Mouse (Mus musculus) Patski (cell line): ENCODE results near the gene Kcnq5. TPM values are rescaled to one million over a fixed set of nuclear protein-coding genes. Genes with fewer than 3 reads are reported as not detected.

Experiments
- ATAC-seq: fragments of 100-300 bp; one replicate; pipeline ENCODE4 v1.8.0; 2021
- CTCF ChIA-PET: fragments of 350-600 bp; sonication (Branson Sonifier 250); formaldehyde crosslinking; loops from one replicate; lab custom pipeline; 2022; ENCODE audit warnings: inconsistent platforms; lab: Charles Lee
- POLR2A ChIA-PET: fragments of 350-600 bp; sonication (Branson Sonifier 250); formaldehyde crosslinking; loops from one replicate; lab custom pipeline; 2022; ENCODE audit warnings: antibody characterized with exemption, inconsistent platforms; lab: Charles Lee
- DNase-seq: peaks from one replicate; pipeline ENCODE4 v3.0.0-alpha.2; 2011; ENCODE audit warnings: low read depth, low spot score
- H3K27me3 ChIP-seq: fragments of 371-371 bp; one replicate; pipeline ENCODE4 v1.5.1; 2021
- CTCF ChIP-seq: fragments of 100-300 bp; IDR thresholded peaks from one replicate; pipeline ENCODE4 v1.5.1; 2021
- in situ Hi-C: fragments of 300-500 bp; cut with MboI; formaldehyde crosslinking; loops from 3 replicates; pipeline ENCODE4 v1.11.1; 2018; ENCODE audit warnings: low pct_unique_long_range_greater_than_20kb, mixed read lengths
- polyA plus RNA-seq: library from polyadenylated mRNA; unstranded; gene quantifications from one replicate; pipeline ENCODE4 v1.2.3, GENCODE M21; 2021

The Kcnq5 gene
- polyA plus RNA-seq, 1 experiment from 2014 or later = 0.95 TPM

DNA sequence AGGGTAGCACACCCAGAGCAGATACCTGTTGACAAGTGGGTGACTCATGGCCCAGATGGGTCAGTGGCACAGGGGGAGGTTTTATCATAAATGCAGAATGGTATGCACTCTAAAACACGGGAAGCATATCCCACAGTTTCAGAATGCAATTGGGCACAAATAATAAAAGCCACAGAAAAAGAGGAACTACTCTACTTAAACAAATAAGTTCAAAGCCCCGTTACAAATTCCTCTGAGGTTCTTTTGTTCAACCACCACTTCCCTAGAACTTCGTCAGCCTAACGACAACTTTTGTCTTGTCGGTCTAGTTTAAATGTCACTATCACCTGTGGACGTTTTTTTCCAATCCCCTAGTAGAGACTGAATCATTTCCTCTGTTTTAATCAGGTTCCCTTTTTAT is 407.1 kb downstream of the Kcnq5 start:
- ATAC-seq (no peak), DNase-seq (no peak)
- in situ Hi-C loops = no loop called here
- TF ChIP-seq CTCF = no peak
- H3K27me3 ChIP-seq = no peaks in the 10 kb centered on the region
- ChIA-PET POLR2A (no interaction called here), CTCF (no interaction called here)

DNA sequence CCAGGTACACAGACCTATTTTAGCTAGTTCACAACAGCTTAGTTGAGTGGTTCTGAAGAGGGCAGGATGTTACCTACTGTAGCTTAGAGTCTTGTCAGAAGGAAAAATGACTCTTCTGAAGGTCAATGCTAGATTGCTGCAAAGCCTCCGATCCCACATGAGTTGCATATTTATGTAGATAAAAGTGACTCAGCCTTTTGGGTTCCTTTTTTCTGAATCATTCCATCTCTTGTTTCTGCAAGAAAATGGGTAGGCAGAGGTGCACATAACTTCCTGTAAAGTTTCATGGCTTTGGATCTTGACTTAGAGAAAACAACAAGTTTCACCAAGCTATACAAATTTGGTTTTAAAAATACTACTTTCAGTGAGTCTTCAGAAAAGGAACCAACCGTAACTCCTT is 409.0 kb downstream of the Kcnq5 start:
- ATAC-seq (peak; percentile 31), DNase-seq (no peak)
- TF ChIP-seq CTCF = no peak
- H3K27me3 ChIP-seq = no peaks in the 10 kb centered on the region
- POLR2A ChIA-PET = no interaction called here
- CTCF ChIA-PET = no interaction called here
- in situ Hi-C loops = no loop called here

DNA sequence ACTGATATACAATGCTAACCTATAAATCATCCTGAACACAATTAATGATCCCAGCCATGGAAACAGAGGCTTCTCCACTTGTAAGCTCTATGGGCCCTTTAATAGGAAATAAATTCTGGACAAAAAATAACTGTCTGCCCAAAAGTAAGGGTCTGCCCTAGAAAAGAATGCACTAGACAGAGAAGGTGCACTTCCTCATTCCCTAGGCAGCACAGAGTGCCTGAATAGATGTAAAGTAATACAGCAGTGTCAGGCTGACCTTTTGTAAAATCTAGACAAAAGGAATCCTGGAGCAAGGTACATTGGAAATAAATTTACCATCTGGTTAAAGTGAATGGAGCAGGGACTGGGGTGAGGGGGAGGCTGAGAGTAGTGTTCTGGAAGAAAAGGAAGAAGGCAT is 417.8 kb downstream of the Kcnq5 start:
- no peaks in the 10 kb centered on the region for H3K27me3 ChIP-seq
- in situ Hi-C loops = no loop called here
- DNase-seq (no peak), ATAC-seq (no peak)
- ChIA-PET POLR2A (no interaction called here), CTCF (interaction anchor here (1.0 kb wide), 1 partner anchor 122 kb away, joined by 3 read pairs; no protein-coding TSS in a partner anchor)
- TF ChIP-seq CTCF = no peak

GRCm38 (mm10) chr1:21539486-21539885 is 422.3 kb downstream of the Kcnq5 start:
- no peak for TF ChIP-seq CTCF
- DNase-seq (no peak), ATAC-seq (no peak)
- in situ Hi-C loops = no loop called here
- POLR2A ChIA-PET = no interaction called here
- H3K27me3 ChIP-seq = no peaks in the 10 kb centered on the region
- CTCF ChIA-PET = no interaction called here

- TF ChIP-seq CTCF = no peak
- DNase-seq (peak; percentile 33), ATAC-seq (peak; percentile 54)
- in situ Hi-C loops = no loop called here
- ChIA-PET POLR2A (no interaction called here), CTCF (interaction anchor here (0.9 kb wide), 1 partner anchor 33 kb away, joined by 3 read pairs; no protein-coding TSS in a partner anchor)
- no peaks in the 10 kb centered on the region for H3K27me3 ChIP-seq
Measured at GRCm38 (mm10) chr1:21530823-21531222, 430.9 kb downstream of the Kcnq5 start.

DNA sequence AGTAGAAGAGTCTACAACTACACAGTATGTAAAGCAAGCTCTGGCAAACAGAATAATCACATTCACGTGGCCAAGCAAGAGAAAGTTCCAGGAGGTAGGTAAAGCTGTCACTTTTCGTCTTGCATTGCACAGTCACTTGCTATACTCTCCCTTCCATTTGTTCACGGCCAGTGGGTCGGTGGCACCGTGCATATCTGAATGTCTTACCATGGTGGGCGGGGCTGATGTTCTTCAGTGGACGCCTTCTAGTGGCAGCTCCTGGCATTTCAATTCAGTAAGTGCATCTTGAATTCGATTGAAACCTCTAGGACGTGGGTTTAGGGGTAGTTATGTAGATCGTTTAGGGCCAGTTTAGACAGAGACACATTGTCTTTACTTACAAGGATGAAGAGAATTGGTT is 439.7 kb downstream of the Kcnq5 start:
- TF ChIP-seq CTCF = no peak
- POLR2A ChIA-PET = no interaction called here
- DNase-seq (no peak), ATAC-seq (no peak)
- in situ Hi-C loops = no loop called here
- no peaks in the 10 kb centered on the region for H3K27me3 ChIP-seq
- CTCF ChIA-PET = interaction anchor here (1.4 kb wide), 1 partner anchor 12 kb away, joined by 4 read pairs; no protein-coding TSS in a partner anchor

GRCm38 (mm10) chr1:21521475-21521874 is 440.3 kb downstream of the Kcnq5 start:
- TF ChIP-seq CTCF = no peak
- ATAC-seq = no peak
- no peak for DNase-seq
- POLR2A ChIA-PET = no interaction called here
- in situ Hi-C loops = no loop called here
- no peaks in the 10 kb centered on the region for H3K27me3 ChIP-seq
- CTCF ChIA-PET = no interaction called here

DNA sequence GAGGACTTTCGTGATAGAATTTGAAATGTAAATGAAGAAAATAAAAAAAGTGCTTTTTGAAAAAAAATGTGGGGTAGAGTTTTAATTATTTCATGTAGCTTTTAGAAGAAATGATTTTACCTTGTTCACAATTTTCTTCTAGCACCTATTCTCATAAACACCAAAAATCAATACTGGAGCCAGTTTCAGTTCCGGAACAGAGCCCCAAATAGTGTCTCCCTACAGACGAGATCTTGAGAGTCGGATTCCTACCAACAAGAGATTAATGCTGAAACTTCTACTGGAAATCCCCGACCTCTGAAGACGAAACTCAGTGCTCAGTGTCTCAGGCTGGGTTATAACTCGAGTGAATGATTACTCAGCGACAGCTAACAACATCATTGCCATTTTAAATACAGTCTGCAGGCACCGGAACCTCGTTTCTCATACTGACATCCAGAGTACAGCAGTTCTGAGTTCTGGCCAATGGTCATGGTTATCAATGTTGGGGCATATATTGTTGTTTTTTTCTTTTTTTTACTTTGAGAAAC is 441.6 kb downstream of the Kcnq5 start:
- in situ Hi-C loops = no loop called here
- CTCF ChIA-PET = no interaction called here
- no peaks in the 10 kb centered on the region for H3K27me3 ChIP-seq
- ATAC-seq (no peak), DNase-seq (no peak)
- TF ChIP-seq CTCF = no peak
- POLR2A ChIA-PET = no interaction called here

GRCm38 (mm10) chr1:21506665-21507064 is 455.1 kb downstream of the Kcnq5 start:
- in situ Hi-C loops = no loop called here
- H3K27me3 ChIP-seq = no peaks in the 10 kb centered on the region
- no peak for ATAC-seq
- no peak for DNase-seq
- ChIA-PET CTCF (no interaction called here), POLR2A (no interaction called here)
- no peak for TF ChIP-seq CTCF

DNA sequence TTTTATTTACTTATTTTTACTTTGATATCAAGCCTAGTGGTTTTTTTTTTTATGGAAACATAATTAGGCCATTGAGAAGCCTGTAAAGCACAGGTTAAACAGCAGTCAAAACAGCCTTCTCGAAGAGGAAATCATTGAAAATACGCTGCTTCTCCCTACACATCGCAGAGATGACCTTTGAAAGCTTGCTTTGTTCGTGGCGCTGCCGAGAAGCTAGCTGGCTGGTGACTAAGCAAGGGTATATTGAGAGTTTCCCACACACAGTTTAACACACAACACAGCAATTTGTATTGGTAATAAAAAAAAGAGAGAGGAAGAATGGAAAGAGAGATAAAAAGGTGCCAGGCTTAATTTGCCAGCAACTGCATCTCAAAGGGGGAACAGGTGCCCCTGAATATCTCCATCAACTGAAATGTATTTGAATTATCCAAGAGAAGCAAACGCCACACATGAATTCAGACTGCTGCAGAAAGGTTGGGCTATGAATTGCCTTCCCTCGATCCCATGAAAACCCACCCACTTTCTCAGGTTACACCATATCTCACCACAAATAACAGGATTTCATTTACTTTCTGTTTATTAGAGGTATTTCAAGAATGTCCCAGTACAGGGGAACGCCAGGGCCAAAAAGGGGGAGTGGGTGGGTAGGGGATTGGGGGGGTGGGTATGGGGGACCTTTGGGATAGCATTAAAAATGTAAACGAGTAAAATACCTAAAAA is 461.8 kb downstream of the Kcnq5 start:
- ChIA-PET POLR2A (no interaction called here), CTCF (interaction anchor here (1.5 kb wide), 1 partner anchor 14 kb away, joined by 4 read pairs; no protein-coding TSS in a partner anchor)
- H3K27me3 ChIP-seq = no peaks in the 10 kb centered on the region
- in situ Hi-C loops = no loop called here
- ATAC-seq = no peak
- no peak for TF ChIP-seq CTCF
- DNase-seq = no peak

DNA sequence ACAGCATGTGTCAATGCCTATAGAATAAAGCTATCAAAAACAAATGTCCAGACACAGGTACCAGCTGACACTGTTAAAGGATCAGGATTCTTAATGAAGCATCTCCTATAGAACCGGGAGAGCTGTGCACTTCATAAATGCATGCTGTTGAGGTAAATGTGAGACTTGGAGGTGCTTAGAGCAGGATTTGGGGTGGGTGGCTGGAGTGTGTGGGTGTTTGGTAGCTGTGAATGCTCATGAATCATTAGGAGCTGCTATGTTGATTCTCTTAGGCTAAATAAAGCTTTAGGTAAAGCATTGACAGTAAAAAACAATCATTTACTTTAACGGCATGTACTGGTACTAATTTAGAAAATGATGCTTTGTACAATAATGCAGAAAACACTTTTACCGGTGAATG is 465.4 kb downstream of the Kcnq5 start:
- in situ Hi-C loops = no loop called here
- no peak for DNase-seq
- H3K27me3 ChIP-seq = no peaks in the 10 kb centered on the region
- ATAC-seq = no peak
- POLR2A ChIA-PET = no interaction called here
- CTCF ChIA-PET = interaction anchor here (1.1 kb wide), 1 partner anchor 18 kb away, joined by 3 read pairs; no protein-coding TSS in a partner anchor
- no peak for TF ChIP-seq CTCF
